29 mouse cellular contexts compared by ENCODE assay signal in the genomic region with DNA sequence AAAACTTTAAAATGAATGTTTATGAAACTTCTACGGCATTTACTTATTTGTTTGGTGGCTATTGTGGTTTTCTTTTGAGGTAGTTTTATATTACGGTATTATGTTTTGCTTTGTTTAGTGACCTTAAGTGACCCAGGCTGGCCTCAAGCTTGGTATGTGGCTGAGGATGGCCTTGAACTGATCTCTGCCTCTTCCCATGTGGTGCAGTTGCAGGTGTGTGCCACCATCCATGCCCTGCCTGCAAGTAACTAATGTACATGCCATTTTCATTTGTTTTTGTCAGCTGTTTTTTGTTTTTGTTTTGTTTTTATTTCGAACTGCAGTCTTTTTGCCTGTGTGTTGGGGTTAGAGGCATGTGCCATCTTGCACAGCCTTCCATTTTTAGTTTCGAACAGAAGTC. TPM values are rescaled to one million over a fixed set of nuclear protein-coding genes. Genes with fewer than 3 reads are reported as not detected.
"Had no signal": no experiment of that assay in that cellular context is flagged by ENCODE, and none has a peak within 500 bp of the region (broad histone marks: within the 10 kb centered on the region; RNA-seq: fewer than 3 reads in every experiment).

No protein-coding gene starts in this region.

- H3K9ac ChIP-seq: embryonic facial prominence, embryonic 12.5 days; embryonic facial prominence, embryonic 13.5 days; embryonic facial prominence, embryonic 15.5 days; forebrain, embryonic 12.5 days; forebrain, embryonic 13.5 days; forebrain, embryonic 15.5 days; forebrain, postnatal 0 days had no signal

- H3K27ac ChIP-seq: embryonic facial prominence, embryonic 10.5 days; embryonic facial prominence, embryonic 12.5 days; embryonic facial prominence, embryonic 13.5 days; embryonic facial prominence, embryonic 15.5 days; forebrain, embryonic 10.5 days; forebrain, embryonic 12.5 days; forebrain, embryonic 13.5 days; forebrain, embryonic 15.5 days; gastrocnemius, adult 2 months; heart, adult 2 months had no signal

- H3K9me3 ChIP-seq: embryonic facial prominence, embryonic 13.5 days; embryonic facial prominence, embryonic 15.5 days; forebrain, embryonic 13.5 days had no signal

- ATAC-seq: forebrain, embryonic 13.5 days; forebrain, embryonic 14.5 days; forebrain, embryonic 15.5 days; forebrain, embryonic 16.5 days; forebrain, postnatal 0 days had no signal

- H3K4me2 ChIP-seq: embryonic facial prominence, embryonic 12.5 days; embryonic facial prominence, embryonic 13.5 days; embryonic facial prominence, embryonic 15.5 days; forebrain, embryonic 12.5 days; forebrain, embryonic 13.5 days; forebrain, embryonic 15.5 days had no signal

- H3K27me3 ChIP-seq: embryonic facial prominence, embryonic 12.5 days; embryonic facial prominence, embryonic 13.5 days; embryonic facial prominence, embryonic 15.5 days; forebrain, embryonic 12.5 days; forebrain, embryonic 13.5 days; forebrain, embryonic 15.5 days had no signal

- H3K4me3 ChIP-seq: embryonic facial prominence, embryonic 10.5 days; embryonic facial prominence, embryonic 12.5 days; embryonic facial prominence, embryonic 13.5 days; embryonic facial prominence, embryonic 15.5 days; erythroblast, embryonic 14.5 days; forebrain, embryonic 10.5 days; forebrain, embryonic 12.5 days; forebrain, embryonic 13.5 days; forebrain, embryonic 15.5 days; gastrocnemius, adult 2 months; heart, adult 2 months had no signal

- DNase-seq: cerebellum, adult 2 months; cerebellum, adult 8-10 months; cerebellum, adult 9-10 months; cerebellum, adult 9-11 months; cerebellum, postnatal 10 days; cerebellum, postnatal 14 days; cerebellum, postnatal 25 days; cerebellum, postnatal 36 days; embryo, embryonic 11 days; forebrain, postnatal 0 days; gastrocnemius, adult 2 months; gastrocnemius, postnatal 10 days; gastrocnemius, postnatal 14 days; gastrocnemius, postnatal 25 days; gastrocnemius, postnatal 36 days; heart, adult 18-20 months; heart, adult 2 months had no signal

RNA-seq across cellular contexts. Expression of a gene that starts 6.3 kb away (rescaled TPM):
- total RNA-seq: gastrocnemius, adult 8-10 months had no signal
